Mouse (Mus musculus): Measurements from ENCODE around the gene Gm10439.
"Not testable (repeated sequence)": the region's sequence is repeated elsewhere in the genome, so short reads cannot be mapped to it uniquely, and the experiment has no call there.

Gene Gm10439

GRCm38 (mm10) chrX:149594270-149594669, at the start of gene Gm10439:
Gm10439 (plus strand) TSS chrX:149594570.
- not testable (repeated sequence) for DNase-seq (ENCODE audit: low spot score)

Measured in layer of hippocampus, adult 9-10 months (tissue).